Mouse (Mus musculus) G1E (cell line): Measurements from ENCODE around the gene Lnx2. TPM values are rescaled to one million over a fixed set of nuclear protein-coding genes. Genes with fewer than 3 reads are reported as not detected.

Experiments used
- ATAC-seq: 2 replicates; pipeline ENCODE4 v1.8.0; 2016; ENCODE audit warnings: mild to moderate bottlenecking; ENCODE audit not compliant: insufficient number of reproducible peaks, poor library complexity, low FRiP score, severe bottlenecking; ENCODE audit errors: extremely low read depth
- DNase-seq: peaks from one replicate; pipeline ENCODE4 v3.0.0; 2012; ENCODE audit warnings: low spot score
- H3K27me3 ChIP-seq: 2 replicates; pipeline ENCODE4 v1.6.1; 2012; ENCODE audit warnings: mild to moderate bottlenecking, low read length, inconsistent platforms; ENCODE audit not compliant: insufficient read depth
- H3K36me3 ChIP-seq: replicated peaks from 2 replicates; pipeline ENCODE3; 2012; ENCODE audit warnings: mild to moderate bottlenecking, inconsistent platforms
- H3K4me1 ChIP-seq: 2 replicates; pipeline ENCODE4 v1.6.1; 2012; ENCODE audit warnings: low read depth, low read length, inconsistent platforms, mixed read lengths; ENCODE audit not compliant: insufficient read depth
- H3K4me3 ChIP-seq: 2 replicates; pipeline ENCODE4 v1.5.1; 2012; ENCODE audit warnings: low read depth, mild to moderate bottlenecking, inconsistent platforms, low read length, moderate library complexity, mixed read lengths
- H3K9me3 ChIP-seq: replicated peaks from 2 replicates; pipeline ENCODE4 v1.6.1; 2012; ENCODE audit warnings: inconsistent platforms
- CTCF ChIP-seq: IDR thresholded peaks from 2 replicates; pipeline ENCODE4 v1.5.1; 2012; ENCODE audit warnings: low read depth, low read length, inconsistent platforms, mixed read lengths
- GATA1 ChIP-seq: IDR thresholded peaks from 2 replicates; pipeline ENCODE4 v1.6.1; 2012; ENCODE audit warnings: borderline replicate concordance, low read length, inconsistent platforms, mixed read lengths
- GATA2 ChIP-seq: IDR thresholded peaks from 2 replicates; pipeline ENCODE4 v1.6.1; 2012; ENCODE audit warnings: low read depth, low read length, inconsistent platforms, borderline replicate concordance
- POLR2AphosphoS5 ChIP-seq: IDR thresholded peaks from 2 replicates; pipeline ENCODE4 v1.6.1; 2012; ENCODE audit warnings: low read depth, low read length, inconsistent platforms; ENCODE audit not compliant: insufficient replicate concordance
- TAL1 ChIP-seq: conservative IDR thresholded peaks from 2 replicates; pipeline ENCODE4 v1.6.1; 2012; ENCODE audit warnings: low read depth, low read length, inconsistent platforms, mixed read lengths
- polyA plus RNA-seq: library from polyadenylated mRNA; stranded (reverse); fragments of >175 nt; gene quantifications from 2 replicates; pipeline ENCODE4 v1.2.3, GENCODE M21; 2012
- total RNA-seq, 2 experiments: library from RNA; stranded (forward) in 1 of 2; stranded (reverse) in 1 of 2; fragments of 200-1000 nt in 1 of 2; fragments of >200 nt in 1 of 2; fragmentation: Nextera tagmentation in 1 of 2; gene quantifications; 2 replicates each; pipeline ENCODE4 v1.2.3; 2014 to 2017

The Lnx2 gene
- total and polyA plus RNA-seq, 3 experiments = 13.1 to 28.4 (median 18.8) TPM

DNA sequence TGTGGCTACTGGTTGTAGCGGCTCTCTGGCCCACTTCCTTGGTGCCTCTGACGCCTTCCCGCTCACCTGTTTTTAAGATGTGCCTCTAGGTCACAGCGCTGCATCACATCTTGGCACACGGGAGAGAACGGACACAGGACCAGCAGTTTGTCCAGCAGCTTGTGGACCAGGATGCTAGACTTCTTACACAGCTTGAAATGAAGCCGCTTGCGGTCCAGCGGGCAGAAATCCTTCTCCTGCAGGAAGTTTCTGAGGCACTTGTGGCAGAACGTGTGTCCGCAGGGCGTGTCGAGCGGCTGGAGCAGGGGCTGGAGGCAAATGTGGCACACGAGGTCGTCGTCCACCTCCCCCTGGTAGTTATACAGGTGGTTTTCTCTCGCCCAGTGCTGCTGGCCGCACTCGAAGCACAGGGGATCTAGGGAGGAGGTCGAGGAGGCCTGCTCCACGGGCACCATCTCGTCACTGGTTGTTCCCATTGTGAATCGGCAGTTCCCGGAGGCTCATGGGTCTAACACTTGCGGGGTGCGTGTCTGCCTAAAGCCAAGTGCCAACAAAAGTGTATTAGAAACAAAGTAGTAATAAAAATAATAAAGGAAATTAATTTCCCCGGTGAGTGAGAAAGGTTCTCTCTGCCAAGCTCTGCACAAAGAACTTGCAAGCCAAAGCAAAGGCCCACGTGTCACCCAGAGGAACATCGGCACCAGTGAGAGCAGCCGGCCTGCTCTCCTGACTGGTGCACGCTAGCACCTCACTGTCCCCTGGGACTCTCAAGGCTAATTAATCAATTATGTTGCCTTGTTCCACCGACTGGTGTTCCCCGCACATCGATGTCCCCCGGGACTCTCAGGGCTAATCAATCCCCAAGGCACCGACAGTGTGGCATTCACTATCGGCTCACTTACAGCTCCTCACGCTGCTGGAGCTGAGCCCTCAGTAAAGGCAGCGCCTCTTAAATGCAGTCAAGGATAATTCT, 34.1 kb downstream of the Lnx2 start:
- TF ChIP-seq GATA2 (no peak), TAL1 (no peak)
- Histone ChIP-seq H3K9me3 (no peaks in the 10 kb centered on the region), H3K4me1 (peaks cover 5% of the 10 kb centered on the region), H3K4me3 (no peak overlapping the region), H3K27me3 (no peaks in the 10 kb centered on the region), H3K36me3 (peaks cover 81% of the 10 kb centered on the region)
- no peak for DNase-seq
- ATAC-seq = no peak

DNA sequence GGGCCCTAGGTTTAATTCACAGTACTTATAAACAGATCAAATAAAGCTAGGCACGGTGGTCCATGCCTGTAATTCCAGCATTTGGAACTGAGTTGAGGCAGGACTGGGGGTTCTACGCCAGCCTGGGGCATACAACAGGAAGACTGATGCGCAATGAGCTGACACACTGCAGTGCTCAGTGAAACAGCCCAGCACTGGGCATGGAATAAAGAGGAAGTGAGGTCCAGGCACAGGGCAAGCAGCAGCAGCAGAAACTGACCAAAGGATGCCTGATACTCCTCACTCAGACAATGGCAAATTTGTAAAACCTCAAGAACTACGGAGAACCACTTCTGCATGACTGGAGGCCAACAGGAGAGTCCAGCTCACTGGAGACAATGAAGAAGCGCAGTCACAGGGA, 37.0 kb downstream of the Lnx2 start:
- DNase-seq = no peak
- no peak for TF ChIP-seq GATA2
- TF ChIP-seq POLR2AphosphoS5 = no peak
- TF ChIP-seq CTCF = no peak
- no peak for TF ChIP-seq TAL1
- TF ChIP-seq GATA1 = no peak
- Histone ChIP-seq H3K4me3 (no peak overlapping the region), H3K9me3 (no peaks in the 10 kb centered on the region), H3K36me3 (peaks cover 87% of the 10 kb centered on the region), H3K4me1 (peaks cover 5% of the 10 kb centered on the region), H3K27me3 (no peaks in the 10 kb centered on the region)
- peak; percentile 25; the same call in 1 of the 2 replicates for ATAC-seq

DNA sequence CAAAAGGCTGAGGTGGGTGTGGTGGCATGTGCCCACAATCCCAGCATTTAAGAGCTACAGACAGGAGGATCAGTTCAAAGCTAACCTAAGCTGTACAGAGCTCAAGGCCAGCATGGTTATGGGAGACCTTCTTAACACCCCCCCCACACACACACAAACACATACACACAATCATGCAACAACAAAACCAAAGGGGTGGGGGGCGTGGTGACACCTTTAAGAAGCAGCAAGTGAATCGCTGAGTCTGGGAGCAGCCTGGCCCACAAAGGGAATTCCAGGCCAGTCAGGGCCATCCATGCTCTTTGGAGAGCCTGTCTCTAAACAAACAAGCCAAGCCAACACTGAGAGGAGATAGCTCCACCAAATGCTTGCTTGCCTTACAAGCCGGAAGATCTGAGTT, 38.8 kb downstream of the Lnx2 start:
- no peaks in the 10 kb centered on the region for H3K27me3 ChIP-seq
- TF ChIP-seq TAL1 (no peak), POLR2AphosphoS5 (no peak), GATA2 (no peak), CTCF (no peak), GATA1 (no peak)
- H3K9me3 ChIP-seq = no peaks in the 10 kb centered on the region
- ATAC-seq (no peak), DNase-seq (no peak)
- H3K36me3 ChIP-seq = peaks cover 92% of the 10 kb centered on the region
- H3K4me1 ChIP-seq = peaks cover 3% of the 10 kb centered on the region; the same call in 1 of the 2 replicates
- H3K4me3 ChIP-seq = no peak overlapping the region

DNA sequence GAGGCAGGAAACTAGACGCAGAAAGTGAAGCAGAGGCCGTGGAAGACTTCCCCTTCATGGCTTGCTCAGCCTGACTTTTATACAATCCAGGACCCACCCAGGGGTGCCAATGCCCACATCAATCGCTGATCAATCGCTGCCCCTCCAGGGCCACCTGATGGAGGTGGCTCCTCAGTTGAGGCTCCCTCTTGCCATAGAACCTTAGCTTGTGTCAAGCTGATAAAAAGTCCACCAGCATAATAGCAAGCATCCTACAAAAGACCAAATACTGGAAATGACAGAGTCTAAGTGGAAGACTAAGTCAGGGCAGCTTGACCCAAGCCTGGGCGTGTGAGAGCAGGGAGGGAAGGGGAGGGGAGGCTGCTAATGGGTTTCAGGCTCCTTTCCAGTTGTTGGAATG, 39.7 kb downstream of the Lnx2 start:
- H3K4me3 ChIP-seq = no peak overlapping the region
- no peak for DNase-seq
- H3K9me3 ChIP-seq = no peaks in the 10 kb centered on the region
- peaks cover 92% of the 10 kb centered on the region for H3K36me3 ChIP-seq
- H3K4me1 ChIP-seq = peaks cover 3% of the 10 kb centered on the region; the same call in 1 of the 2 replicates
- no peaks in the 10 kb centered on the region for H3K27me3 ChIP-seq
- TF ChIP-seq POLR2AphosphoS5 (no peak), GATA1 (no peak), CTCF (no peak), TAL1 (no peak), GATA2 (no peak)
- ATAC-seq = no peak

DNA sequence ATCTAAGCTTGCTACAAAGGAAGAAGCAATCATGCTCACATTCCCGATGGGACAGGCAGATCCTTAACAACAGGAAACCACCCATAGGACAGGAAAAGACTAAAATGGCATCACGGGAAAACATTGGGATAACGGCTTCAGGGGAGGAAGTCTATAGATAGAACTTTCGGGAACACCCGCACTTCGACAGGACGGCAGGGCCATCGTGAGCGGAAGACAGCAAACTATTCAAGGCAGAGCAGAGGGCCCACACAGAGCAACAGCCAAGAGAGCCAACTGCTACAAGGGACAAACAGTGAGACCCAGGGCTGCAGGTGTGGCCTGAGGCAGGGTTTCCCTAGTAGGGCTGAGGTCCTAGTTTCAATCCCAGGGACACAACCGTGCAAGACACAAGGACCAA, 40.4 kb downstream of the Lnx2 start:
- no peak overlapping the region for H3K4me3 ChIP-seq

DNA sequence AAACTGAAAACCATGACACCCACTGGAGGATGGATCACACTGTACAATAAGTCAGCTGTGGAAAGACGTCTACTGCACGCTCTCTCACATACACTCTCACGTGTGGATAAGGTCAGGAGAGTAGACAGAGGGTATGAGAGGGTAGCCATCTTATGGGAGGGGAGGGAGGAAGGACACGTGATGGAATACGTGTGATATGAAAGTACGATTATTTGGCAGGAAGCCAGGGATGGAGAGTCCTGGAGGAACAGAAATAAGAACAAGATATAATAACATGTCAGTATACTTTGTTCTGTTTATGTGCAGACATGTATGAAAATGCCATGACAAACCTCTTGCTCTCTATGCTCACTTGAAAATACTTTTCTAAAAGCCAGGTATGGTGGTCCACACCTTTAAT, 41.1 kb downstream of the Lnx2 start:
- ATAC-seq (no peak), DNase-seq (no peak)
- peaks cover 3% of the 10 kb centered on the region; the same call in 1 of the 2 replicates for H3K4me1 ChIP-seq
- no peaks in the 10 kb centered on the region for H3K27me3 ChIP-seq
- TF ChIP-seq GATA2 (no peak), GATA1 (no peak), TAL1 (no peak), POLR2AphosphoS5 (no peak), CTCF (no peak)
- no peak overlapping the region for H3K4me3 ChIP-seq
- H3K9me3 ChIP-seq = no peaks in the 10 kb centered on the region
- peaks cover 93% of the 10 kb centered on the region for H3K36me3 ChIP-seq

More for the DNA sequence above, 40.4 kb downstream of the Lnx2 start:
- no peaks in the 10 kb centered on the region for H3K9me3 ChIP-seq
- H3K27me3 ChIP-seq = no peaks in the 10 kb centered on the region
- ATAC-seq = no peak
- TF ChIP-seq GATA1 (no peak), POLR2AphosphoS5 (no peak), GATA2 (no peak), CTCF (no peak)
- no peak for DNase-seq
- peaks cover 93% of the 10 kb centered on the region for H3K36me3 ChIP-seq
- peaks cover 3% of the 10 kb centered on the region; the same call in 1 of the 2 replicates for H3K4me1 ChIP-seq
